Mouse (Mus musculus): ENCODE results near the gene BC055324.

The BC055324 gene

GRCm38 (mm10) chr1:163974471-163974870 is 20.1 kb downstream of the BC055324 start:
- in situ Hi-C loops (cut with MboI; ENCODE audit: low pct_unique_long_range_greater_than_20kb in 1 of 2, low sequenced_read_pairs in 2 of 2, unreplicated experiment in 1 of 2): no loop called here

- in situ Hi-C loops (cut with MboI; ENCODE audit: low pct_unique_long_range_greater_than_20kb in 1 of 2, low sequenced_read_pairs in 2 of 2, unreplicated experiment in 1 of 2): no loop called here
These were observed 30.4 kb downstream of the BC055324 start for GRCm38 (mm10) chr1:163964008-163964689.

GRCm38 (mm10) chr1:163958036-163958435 is 36.6 kb downstream of the BC055324 start:
- in situ Hi-C loops (cut with MboI; ENCODE audit: low pct_unique_long_range_greater_than_20kb in 1 of 2, low sequenced_read_pairs in 2 of 2, unreplicated experiment in 1 of 2): no loop called here

GRCm38 (mm10) chr1:163953396-163953795 is 41.2 kb downstream of the BC055324 start:
- in situ Hi-C loops (cut with MboI; ENCODE audit: low pct_unique_long_range_greater_than_20kb in 1 of 2, low sequenced_read_pairs in 2 of 2, unreplicated experiment in 1 of 2): no loop called here

GRCm38 (mm10) chr1:163942056-163942455 is 52.5 kb downstream of the BC055324 start:
- in situ Hi-C loops (cut with MboI; ENCODE audit: low pct_unique_long_range_greater_than_20kb in 1 of 2, low sequenced_read_pairs in 2 of 2, unreplicated experiment in 1 of 2): loop anchor here in 1 of 2 experiments (25.0 kb wide), 1 partner anchor 1230 kb away; no protein-coding TSS in a partner anchor

- in situ Hi-C loops (cut with MboI; ENCODE audit: low pct_unique_long_range_greater_than_20kb in 1 of 2, low sequenced_read_pairs in 2 of 2, unreplicated experiment in 1 of 2): loop anchor here in 1 of 2 experiments (25.0 kb wide), 1 partner anchor 1222 kb away; no protein-coding TSS in a partner anchor
These were observed 60.0 kb downstream of the BC055324 start for GRCm38 (mm10) chr1:163934591-163934990.

- in situ Hi-C loops (cut with MboI; ENCODE audit: low pct_unique_long_range_greater_than_20kb in 1 of 2, low sequenced_read_pairs in 2 of 2, unreplicated experiment in 1 of 2): loop anchor here in 1 of 2 experiments (25.0 kb wide), 1 partner anchor 1220 kb away; no protein-coding TSS in a partner anchor
These were observed 62.8 kb downstream of the BC055324 start for GRCm38 (mm10) chr1:163931801-163932200.

- in situ Hi-C loops (cut with MboI; ENCODE audit: low pct_unique_long_range_greater_than_20kb in 1 of 2, low sequenced_read_pairs in 2 of 2, unreplicated experiment in 1 of 2): loop anchor here in 1 of 2 experiments (25.0 kb wide), 1 partner anchor 1218 kb away; no protein-coding TSS in a partner anchor
These were observed 64.2 kb downstream of the BC055324 start for GRCm38 (mm10) chr1:163930458-163930794.

GRCm38 (mm10) chr1:163929636-163930457 is 64.7 kb downstream of the BC055324 start:
- in situ Hi-C loops (cut with MboI; ENCODE audit: low pct_unique_long_range_greater_than_20kb in 1 of 2, low sequenced_read_pairs in 2 of 2, unreplicated experiment in 1 of 2): loop anchor here in 1 of 2 experiments (25.0 kb wide), 1 partner anchor 1218 kb away; no protein-coding TSS in a partner anchor

GRCm38 (mm10) chr1:163928846-163929245 is 65.8 kb downstream of the BC055324 start, which contains the start of gene Scyl3:
TSS of gene Scyl3 (plus strand) at chr1:163929100.
- in situ Hi-C loops (cut with MboI; ENCODE audit: low pct_unique_long_range_greater_than_20kb in 1 of 2, low sequenced_read_pairs in 2 of 2, unreplicated experiment in 1 of 2): loop anchor here in 1 of 2 experiments (25.0 kb wide), 1 partner anchor 1217 kb away; no protein-coding TSS in a partner anchor

- in situ Hi-C loops (cut with MboI; ENCODE audit: low pct_unique_long_range_greater_than_20kb in 1 of 2, low sequenced_read_pairs in 2 of 2, unreplicated experiment in 1 of 2): no loop called here
These were observed 70.5 kb downstream of the BC055324 start for GRCm38 (mm10) chr1:163924093-163924492.

GRCm38 (mm10) chr1:163917349-163918160 is 77.0 kb downstream of the BC055324 start:
- in situ Hi-C loops (cut with MboI; ENCODE audit: low pct_unique_long_range_greater_than_20kb in 1 of 2, low sequenced_read_pairs in 2 of 2, unreplicated experiment in 1 of 2): no loop called here

- in situ Hi-C loops (cut with MboI; ENCODE audit: low pct_unique_long_range_greater_than_20kb in 1 of 2, low sequenced_read_pairs in 2 of 2, unreplicated experiment in 1 of 2): no loop called here
These were observed 82.6 kb downstream of the BC055324 start for GRCm38 (mm10) chr1:163911981-163912380.

GRCm38 (mm10) chr1:163910785-163911184 is 83.8 kb downstream of the BC055324 start:
- in situ Hi-C loops (cut with MboI; ENCODE audit: low pct_unique_long_range_greater_than_20kb in 1 of 2, low sequenced_read_pairs in 2 of 2, unreplicated experiment in 1 of 2): no loop called here

GRCm38 (mm10) chr1:163910343-163910742 is 84.3 kb downstream of the BC055324 start:
- in situ Hi-C loops (cut with MboI; ENCODE audit: low pct_unique_long_range_greater_than_20kb in 1 of 2, low sequenced_read_pairs in 2 of 2, unreplicated experiment in 1 of 2): no loop called here

GRCm38 (mm10) chr1:163908389-163908788 is 86.2 kb downstream of the BC055324 start:
- in situ Hi-C loops (cut with MboI; ENCODE audit: low pct_unique_long_range_greater_than_20kb in 1 of 2, low sequenced_read_pairs in 2 of 2, unreplicated experiment in 1 of 2): no loop called here

GRCm38 (mm10) chr1:163907007-163907811 is 87.4 kb downstream of the BC055324 start:
- in situ Hi-C loops (cut with MboI; ENCODE audit: low pct_unique_long_range_greater_than_20kb in 1 of 2, low sequenced_read_pairs in 2 of 2, unreplicated experiment in 1 of 2): no loop called here

GRCm38 (mm10) chr1:163903411-163903810 is 91.2 kb downstream of the BC055324 start:
- in situ Hi-C loops (cut with MboI; ENCODE audit: low pct_unique_long_range_greater_than_20kb in 1 of 2, low sequenced_read_pairs in 2 of 2, unreplicated experiment in 1 of 2): no loop called here

Data from mouse embryonic stem cell (cell line).